Mouse (Mus musculus) spleen, adult 2 months (tissue): Measurements from ENCODE around the gene Ppat.

Source experiments
- CTCF ChIP-seq: fragments of 200-500 bp; IDR thresholded peaks from 2 replicates; pipeline ENCODE4 v1.5.1; 2011; ENCODE audit warnings: mild to moderate bottlenecking, inconsistent platforms; ENCODE audit not compliant: insufficient read depth, insufficient read length, insufficient replicate concordance; ENCODE audit errors: extremely low read depth
- POLR2A ChIP-seq: fragments of 200-500 bp; IDR thresholded peaks from 2 replicates; pipeline ENCODE4 v1.6.1; 2011; ENCODE audit warnings: low read depth, low read length, inconsistent platforms

DNA sequence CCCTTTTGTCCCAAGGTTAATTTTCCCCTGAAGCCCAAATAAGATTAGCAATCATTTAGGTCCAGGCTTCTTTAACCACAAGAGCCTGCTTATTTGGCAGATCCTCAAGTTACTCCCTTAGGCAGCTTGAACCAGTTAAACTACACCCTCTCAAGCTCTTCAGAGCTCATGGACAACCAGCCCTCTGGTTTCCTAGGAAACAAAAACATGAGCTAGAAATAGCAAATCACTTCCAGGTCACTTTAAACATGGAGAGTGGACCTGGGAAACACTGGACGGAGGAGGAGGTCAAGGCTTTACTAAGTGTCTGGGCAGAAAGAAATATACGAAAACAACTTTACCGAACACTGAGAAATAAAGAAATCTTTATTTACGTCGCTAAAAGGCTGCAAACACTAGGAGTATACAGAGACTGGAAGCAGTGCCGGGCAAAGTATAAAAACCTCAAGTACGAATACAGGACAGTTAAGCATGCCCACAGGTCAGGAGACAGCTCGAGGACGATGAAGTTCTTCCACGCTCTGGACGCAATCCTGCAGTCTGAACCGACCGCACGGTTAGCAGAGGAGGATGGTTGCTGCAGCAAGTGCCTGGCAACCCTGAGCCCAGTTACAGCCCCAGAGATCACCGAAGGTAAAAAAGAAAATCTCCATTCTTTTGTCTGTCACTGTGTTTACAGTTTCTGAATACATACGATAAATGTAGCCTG lies 23.1 kb downstream of the Ppat start:
- TF ChIP-seq POLR2A (no peak), CTCF (no peak)
